Mouse (Mus musculus) lung, embryonic 16.5 days (tissue): ENCODE measurements around the gene Adprh. TPM values are rescaled to one million over a fixed set of nuclear protein-coding genes. Genes with fewer than 3 reads are reported as not detected.

Experiments
- ATAC-seq: fragments of 200-750 bp; cut with Nextera tagmentation; 2 replicates; pipeline ENCODE4 v1.8.0; 2017; ENCODE audit warnings: low read depth, mild to moderate bottlenecking, moderate library complexity
- H3K27ac ChIP-seq: fragments of 300-500 bp; sonication (generic); 2 replicates; pipeline ENCODE4 v1.5.1; 2014; ENCODE audit warnings: mild to moderate bottlenecking, control low read depth, low read length
- H3K27me3 ChIP-seq: fragments of 300-500 bp; sonication (generic); 2 replicates; pipeline ENCODE4 v1.6.1; 2014; ENCODE audit warnings: low read depth, low read length, mixed read lengths; ENCODE audit not compliant: control insufficient read depth, insufficient read depth
- H3K36me3 ChIP-seq: fragments of 300-500 bp; sonication (generic); 2 replicates; pipeline ENCODE4 v1.6.1; 2014; ENCODE audit warnings: low read length; ENCODE audit not compliant: control insufficient read depth, insufficient read depth
- H3K4me1 ChIP-seq: fragments of 300-500 bp; sonication (generic); replicated peaks from 2 replicates; pipeline ENCODE4 v1.6.1; 2014; ENCODE audit warnings: low read length, mixed read lengths; ENCODE audit not compliant: control insufficient read depth, insufficient read depth
- H3K4me2 ChIP-seq: fragments of 300-500 bp; sonication (generic); 2 replicates; pipeline ENCODE4 v1.6.1; 2014; ENCODE audit warnings: low read depth, low read length, control low read depth
- H3K4me3 ChIP-seq: fragments of 300-500 bp; sonication (generic); 2 replicates; pipeline ENCODE4 v1.5.1; 2014; ENCODE audit warnings: mild to moderate bottlenecking, low read length, control low read depth
- H3K9ac ChIP-seq: fragments of 300-500 bp; sonication (generic); 2 replicates; pipeline ENCODE4 v1.6.1; 2014; ENCODE audit warnings: low read length, control low read depth
- H3K9me3 ChIP-seq: fragments of 300-500 bp; sonication (generic); 2 replicates; pipeline ENCODE4 v1.6.1; 2016; ENCODE audit warnings: low read length; ENCODE audit not compliant: control insufficient read depth
- WGBS: fragments of 180-500 bp; shearing (Covaris S2); extraction: QIAGEN DNeasy Blood & Tissue Kit; methylation state at CpG from one replicate; pipeline ENCODE4 v1.1.7; 2014; 5-methylcytosine and 5-hydroxymethylcytosine counted together
- polyA plus RNA-seq: library from polyadenylated mRNA; unstranded; fragments of >200 nt; fragmentation: Nextera tagmentation; extraction: Ambion mirVana; gene quantifications from 2 replicates; pipeline ENCODE4 v1.2.1, GENCODE M21; 2015

The Adprh gene
- polyA plus RNA-seq, 1 experiment from 2014 or later = 78.2 TPM

GRCm38 (mm10) chr16:38434295-38434795 lies 18.2 kb downstream of the Adprh start:
- H3K4me1 ChIP-seq = no peaks in the 10 kb centered on the region
- 87% methylated on average over 4 of the region's 4 CpGs for WGBS
- no peak overlapping the region for H3K9ac ChIP-seq

DNA sequence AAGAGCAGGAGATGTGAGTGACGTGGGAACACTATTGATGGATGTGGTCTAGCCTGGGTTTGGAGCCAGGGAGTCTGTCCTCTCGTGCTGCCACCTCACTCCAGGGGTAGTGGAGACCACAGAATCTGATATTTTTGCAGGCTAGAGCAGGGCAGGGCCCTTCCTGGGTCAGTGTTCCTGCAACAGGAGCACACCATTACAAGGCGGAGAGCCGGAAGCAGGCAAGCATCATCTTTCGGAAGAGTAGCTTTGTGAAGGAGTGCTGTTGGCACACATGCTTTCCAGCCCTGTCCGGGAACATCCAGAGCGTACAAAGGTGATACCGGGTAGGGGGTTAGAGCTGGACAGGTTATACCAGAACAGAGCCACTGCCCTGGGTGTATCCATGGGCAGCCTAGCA lies 19.0 kb downstream of the Adprh start:
- Histone ChIP-seq H3K27ac (no peak overlapping the region), H3K9ac (no peak overlapping the region), H3K36me3 (no peaks in the 10 kb centered on the region), H3K9me3 (no peaks in the 10 kb centered on the region), H3K27me3 (no peaks in the 10 kb centered on the region), H3K4me2 (no peak overlapping the region), H3K4me1 (no peaks in the 10 kb centered on the region), H3K4me3 (no peak overlapping the region)
- no peak for ATAC-seq
- WGBS = 80% methylated on average over 8 of the region's 8 CpGs

More at GRCm38 (mm10) chr16:38434295-38434795, 18.2 kb downstream of the Adprh start:
- H3K9me3 ChIP-seq = no peaks in the 10 kb centered on the region
- H3K27ac ChIP-seq = no peak overlapping the region
- ATAC-seq = no peak
- no peak overlapping the region for H3K4me3 ChIP-seq
- H3K36me3 ChIP-seq = no peaks in the 10 kb centered on the region
- H3K27me3 ChIP-seq = no peaks in the 10 kb centered on the region
- H3K4me2 ChIP-seq = no peak overlapping the region

DNA sequence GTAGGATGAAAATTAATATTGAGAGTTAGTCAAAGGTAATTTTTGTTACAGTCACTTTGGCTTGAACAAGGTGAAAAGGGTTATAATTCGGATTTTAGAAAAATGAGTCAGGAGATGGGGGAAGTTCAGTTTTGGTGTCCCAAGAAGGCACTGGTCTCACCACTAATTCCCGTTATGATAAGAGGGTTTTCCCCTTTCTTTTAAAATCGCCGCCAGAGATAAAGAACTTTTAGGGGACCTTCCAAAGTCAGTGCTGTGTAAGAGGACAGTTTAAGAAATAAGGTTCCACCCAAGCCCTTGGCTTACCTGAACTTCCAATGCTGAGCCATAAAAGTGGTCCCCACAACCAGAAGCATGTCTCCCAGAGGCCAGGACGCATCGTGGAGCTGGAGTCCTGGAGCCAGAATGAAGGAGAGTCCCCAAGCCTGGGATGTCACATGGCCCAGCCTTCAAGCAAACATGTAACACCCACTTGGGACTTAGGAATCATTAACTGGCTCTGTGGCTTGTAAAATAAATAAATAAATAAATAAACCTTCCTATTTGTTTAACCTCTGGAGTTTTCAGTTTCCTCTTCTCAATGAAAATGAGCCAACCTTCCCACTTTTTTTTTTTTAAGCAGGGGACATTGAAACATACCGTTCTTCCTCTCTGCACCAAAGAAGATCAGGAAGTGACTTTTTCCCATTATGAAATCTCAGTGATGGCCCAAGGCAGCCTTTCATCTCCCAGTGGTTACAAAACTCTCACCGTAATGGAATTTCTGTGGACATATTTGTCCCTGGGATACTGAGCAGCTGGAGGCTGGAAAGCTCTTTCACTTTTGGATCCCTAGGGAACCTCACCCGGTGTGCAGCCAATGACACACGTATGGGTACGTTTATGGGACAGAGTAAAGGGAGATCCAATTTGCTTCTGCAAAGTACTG lies 19.7 kb downstream of the Adprh start, which contains the start of gene Pla1a:
Gene Pla1a, minus strand, starts transcription at position 648 of the 928 bp plus-strand sequence.
- no peak within 1 kb of the TSS for H3K9ac ChIP-seq
- H3K27ac ChIP-seq = no peak within 1 kb of the TSS
- no peaks in the 10 kb centered on the region for H3K27me3 ChIP-seq
- H3K4me3 ChIP-seq = no peak within 1 kb of the TSS
- 65% methylated on average over 11 of the region's 11 CpGs for WGBS
- H3K4me2 ChIP-seq = no peak within 1 kb of the TSS
- ATAC-seq = no peak
- no peaks in the 10 kb centered on the region for H3K36me3 ChIP-seq
- no peaks in the 10 kb centered on the region for H3K9me3 ChIP-seq
- H3K4me1 ChIP-seq = no peaks in the 10 kb centered on the region

- Histone ChIP-seq H3K27ac (no peak overlapping the region), H3K4me3 (no peak overlapping the region), H3K4me1 (no peaks in the 10 kb centered on the region), H3K9ac (no peak overlapping the region), H3K36me3 (no peaks in the 10 kb centered on the region), H3K4me2 (no peak overlapping the region), H3K9me3 (no peaks in the 10 kb centered on the region), H3K27me3 (no peaks in the 10 kb centered on the region)
- ATAC-seq = no peak
- 45% methylated on average over 13 of the region's 13 CpGs for WGBS
Measured at GRCm38 (mm10) chr16:38431446-38432185, 20.9 kb downstream of the Adprh start.

- H3K4me3 ChIP-seq = no peak overlapping the region
- 73% methylated on average over 1 of the region's 1 CpGs for WGBS
- no peak overlapping the region for H3K4me2 ChIP-seq
- no peaks in the 10 kb centered on the region for H3K36me3 ChIP-seq
- H3K4me1 ChIP-seq = no peaks in the 10 kb centered on the region
- H3K27ac ChIP-seq = no peak overlapping the region
- no peak overlapping the region for H3K9ac ChIP-seq
- no peaks in the 10 kb centered on the region for H3K27me3 ChIP-seq
- no peak for ATAC-seq
- no peaks in the 10 kb centered on the region for H3K9me3 ChIP-seq
Measured at GRCm38 (mm10) chr16:38425799-38426198, 26.7 kb downstream of the Adprh start.

DNA sequence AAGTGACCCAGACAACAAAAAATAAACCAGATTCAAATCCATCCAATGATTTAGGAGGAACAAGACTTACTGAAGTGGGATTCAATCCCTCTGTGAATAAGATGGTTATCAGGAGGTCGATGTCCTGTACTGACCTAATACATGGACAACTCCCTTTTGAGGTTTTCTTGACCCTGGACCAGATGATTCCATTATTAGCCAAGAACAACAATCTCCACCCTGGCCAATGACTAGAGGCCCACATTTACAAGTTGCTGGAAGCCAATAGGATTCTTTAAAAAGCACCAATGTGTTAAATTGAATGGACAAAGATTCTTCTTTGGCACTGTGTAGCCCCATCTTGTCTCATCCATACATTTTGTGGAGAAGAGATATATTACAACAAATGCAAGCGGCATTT lies 27.1 kb downstream of the Adprh start:
- ATAC-seq = no peak
- no peaks in the 10 kb centered on the region for H3K4me1 ChIP-seq
- WGBS = 67% methylated on average over 2 of the region's 2 CpGs
- no peak overlapping the region for H3K27ac ChIP-seq
- H3K36me3 ChIP-seq = no peaks in the 10 kb centered on the region
- H3K4me3 ChIP-seq = no peak overlapping the region
- no peaks in the 10 kb centered on the region for H3K27me3 ChIP-seq
- no peak overlapping the region for H3K9ac ChIP-seq
- no peak overlapping the region for H3K4me2 ChIP-seq
- no peaks in the 10 kb centered on the region for H3K9me3 ChIP-seq

DNA sequence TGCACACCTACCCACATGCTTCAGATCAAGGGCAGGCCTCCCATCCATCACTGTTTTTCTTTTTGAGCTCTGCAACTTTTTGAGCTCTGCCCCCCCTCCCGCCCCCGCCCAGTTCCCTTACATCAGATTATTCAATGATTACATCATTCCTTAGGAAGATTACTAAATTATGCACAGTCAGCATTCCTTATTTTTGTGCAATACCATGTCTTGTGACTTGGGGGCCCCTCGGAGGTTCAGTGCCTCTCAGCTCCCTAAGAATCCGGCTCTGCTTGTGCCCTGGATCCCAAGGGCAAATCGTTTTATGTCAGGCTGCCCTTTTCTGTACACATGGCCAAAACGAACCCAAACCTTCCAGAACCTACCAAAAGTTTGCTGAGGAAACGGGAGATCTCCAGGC lies 37.5 kb downstream of the Adprh start:
- WGBS = 76% methylated on average over 7 of the region's 7 CpGs

GRCm38 (mm10) chr16:38408416-38408815 lies 44.1 kb downstream of the Adprh start:
- Histone ChIP-seq H3K9me3 (no peaks in the 10 kb centered on the region), H3K4me1 (no peaks in the 10 kb centered on the region), H3K27ac (no peak overlapping the region), H3K27me3 (no peaks in the 10 kb centered on the region), H3K4me3 (no peak overlapping the region), H3K9ac (no peak overlapping the region), H3K36me3 (no peaks in the 10 kb centered on the region), H3K4me2 (no peak overlapping the region)
- ATAC-seq = no peak
- 93% methylated on average over 7 of the region's 8 CpGs for WGBS

More for the DNA sequence above, 37.5 kb downstream of the Adprh start:
- H3K36me3 ChIP-seq = no peaks in the 10 kb centered on the region
- no peak for ATAC-seq
- no peaks in the 10 kb centered on the region for H3K9me3 ChIP-seq
- no peak overlapping the region for H3K4me3 ChIP-seq
- H3K9ac ChIP-seq = no peak overlapping the region
- H3K27me3 ChIP-seq = no peaks in the 10 kb centered on the region
- H3K4me2 ChIP-seq = no peak overlapping the region
- no peaks in the 10 kb centered on the region for H3K4me1 ChIP-seq
- no peak overlapping the region for H3K27ac ChIP-seq

GRCm38 (mm10) chr16:38407584-38407983 lies 44.9 kb downstream of the Adprh start:
- no peaks in the 10 kb centered on the region for H3K9me3 ChIP-seq
- 36% methylated on average over 5 of the region's 5 CpGs for WGBS

More at GRCm38 (mm10) chr16:38407584-38407983, 44.9 kb downstream of the Adprh start:
- Histone ChIP-seq H3K4me3 (no peak overlapping the region), H3K27ac (no peak overlapping the region), H3K4me1 (no peaks in the 10 kb centered on the region), H3K27me3 (no peaks in the 10 kb centered on the region), H3K9ac (no peak overlapping the region), H3K4me2 (no peak overlapping the region), H3K36me3 (no peaks in the 10 kb centered on the region)
- ATAC-seq = no peak
